Mouse (Mus musculus): Measurements from ENCODE around the gene Dcp1a. TPM values are rescaled to one million over a fixed set of nuclear protein-coding genes. Genes with fewer than 3 reads are reported as not detected.

Dcp1a gene
- polyA plus RNA-seq (2012; rRNA removed) = 22.3 and 27.5 TPM in 2 replicates

DNA sequence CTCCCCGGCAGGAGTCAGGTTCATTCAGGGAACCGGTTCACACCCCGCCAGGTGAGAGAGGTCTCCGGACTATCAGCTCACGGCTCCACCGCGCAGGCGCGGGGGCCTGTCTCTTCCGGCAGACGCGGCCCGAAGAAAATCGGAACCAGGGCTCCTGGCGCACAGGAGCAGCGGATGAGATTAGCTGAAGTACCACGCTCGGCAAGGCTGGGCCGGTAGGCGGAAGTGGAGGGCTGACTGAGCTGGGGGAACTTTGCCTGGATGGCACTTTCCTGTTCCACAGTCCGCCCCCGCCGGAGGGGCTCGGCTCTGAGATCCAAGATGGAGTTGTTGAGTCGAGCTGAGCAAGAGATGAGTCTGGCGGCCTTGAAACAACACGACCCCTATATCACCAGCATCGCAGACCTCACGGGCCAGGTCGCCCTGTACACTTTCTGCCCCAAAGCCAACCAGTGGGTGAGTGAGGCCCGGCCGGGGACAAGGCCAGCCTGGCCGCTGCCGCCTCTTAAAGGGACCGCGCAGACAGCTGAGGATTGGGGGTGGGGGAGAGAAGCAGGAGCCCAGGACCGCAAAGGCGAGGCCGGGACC lies at the start of gene Dcp1a:
Gene Dcp1a (plus strand): TSS at position 175 of the 588 bp plus-strand sequence.
- peak; percentile 92 to 98 for DNase-seq (ENCODE audit: extremely low spot score in 1 of 2, low spot score in 1 of 2)

DNA sequence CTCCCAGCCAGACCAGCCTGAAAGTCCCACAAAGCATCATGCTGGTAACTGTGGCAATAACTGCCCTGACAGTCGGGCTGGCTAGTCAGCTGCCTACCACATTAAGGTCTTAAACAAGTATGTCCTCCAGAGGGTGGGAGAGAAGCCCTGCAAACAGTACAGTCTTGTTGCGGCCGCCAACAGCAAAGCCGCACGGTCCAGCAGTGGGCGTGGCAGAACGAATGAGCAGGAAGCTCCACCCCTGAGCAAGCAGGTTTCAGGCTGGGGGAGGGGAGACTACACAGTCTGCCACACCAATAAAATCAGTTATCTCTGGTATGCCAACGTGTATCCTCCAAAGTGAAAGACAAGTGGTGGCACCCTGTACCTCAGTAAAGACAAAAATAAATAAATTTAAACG lies 49.7 kb upstream of the Dcp1a start:
- DNase-seq (ENCODE audit: extremely low spot score in 1 of 2, low spot score in 1 of 2) = no peak

DNA sequence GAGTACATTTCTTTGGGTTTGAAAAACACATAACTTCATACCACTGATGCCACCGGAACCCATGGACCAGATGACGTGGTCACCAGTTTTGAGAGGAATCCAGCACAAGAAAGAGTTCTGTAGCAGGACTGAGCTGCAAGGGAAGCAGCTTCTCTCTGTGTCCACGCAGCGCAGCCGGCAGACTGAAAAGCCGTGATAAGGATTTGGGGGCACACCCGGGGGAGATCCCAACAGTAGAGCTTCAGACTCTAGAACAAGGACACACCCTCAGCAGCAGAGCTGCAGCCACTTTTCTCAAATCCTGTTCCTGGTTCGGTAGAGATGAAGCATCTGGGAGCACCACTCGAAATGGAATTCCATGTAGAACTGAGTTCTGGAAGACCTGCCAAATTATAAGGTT lies 49.3 kb upstream of the Dcp1a start:
- no peak for DNase-seq (ENCODE audit: extremely low spot score in 1 of 2, low spot score in 1 of 2)

- DNase-seq (ENCODE audit: extremely low spot score in 1 of 2, low spot score in 1 of 2) = no peak
These were observed 48.9 kb upstream of the Dcp1a start for GRCm38 (mm10) chr14:30430446-30430845.

DNA sequence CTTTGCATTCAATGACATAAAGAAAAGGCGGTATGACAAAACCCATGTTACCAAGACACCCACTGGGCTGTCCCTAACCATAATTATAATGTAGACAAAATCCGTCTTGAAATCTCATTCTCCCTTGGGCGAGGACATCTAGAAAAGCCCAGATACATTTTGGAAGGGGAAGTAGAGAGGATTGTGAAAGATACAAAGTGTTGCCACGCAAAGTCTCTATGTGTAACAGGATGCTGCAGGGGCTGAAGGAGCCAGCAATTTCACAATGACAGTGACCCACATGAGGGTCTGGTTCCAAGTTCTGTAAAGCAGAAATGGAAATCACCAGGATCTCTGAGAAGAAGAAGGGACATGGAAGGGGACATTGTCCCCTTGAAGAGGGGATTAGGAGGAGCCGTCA lies 44.0 kb upstream of the Dcp1a start:
- no peak for DNase-seq (ENCODE audit: extremely low spot score in 1 of 2, low spot score in 1 of 2)

DNA sequence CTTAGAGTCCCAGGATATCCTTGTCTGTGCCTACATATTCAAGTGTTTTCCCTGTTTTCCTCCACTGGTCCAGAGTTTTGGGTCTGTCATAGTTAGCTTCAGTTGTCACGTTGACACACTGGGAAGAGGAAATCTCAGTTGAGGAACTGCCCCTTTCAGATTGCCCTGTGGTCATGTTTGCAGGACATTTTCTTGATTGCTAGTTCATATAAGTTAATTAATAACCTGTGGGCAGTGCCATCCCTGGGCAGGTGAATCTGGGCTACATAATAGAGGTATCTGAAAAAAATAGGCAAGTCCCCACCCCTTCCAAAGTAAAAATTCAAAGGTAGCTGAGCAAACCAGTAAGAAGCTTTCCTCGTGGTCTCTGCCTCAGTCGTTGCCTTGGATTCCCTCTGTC lies 39.4 kb upstream of the Dcp1a start:
- no peak for DNase-seq (ENCODE audit: extremely low spot score in 1 of 2, low spot score in 1 of 2)

DNA sequence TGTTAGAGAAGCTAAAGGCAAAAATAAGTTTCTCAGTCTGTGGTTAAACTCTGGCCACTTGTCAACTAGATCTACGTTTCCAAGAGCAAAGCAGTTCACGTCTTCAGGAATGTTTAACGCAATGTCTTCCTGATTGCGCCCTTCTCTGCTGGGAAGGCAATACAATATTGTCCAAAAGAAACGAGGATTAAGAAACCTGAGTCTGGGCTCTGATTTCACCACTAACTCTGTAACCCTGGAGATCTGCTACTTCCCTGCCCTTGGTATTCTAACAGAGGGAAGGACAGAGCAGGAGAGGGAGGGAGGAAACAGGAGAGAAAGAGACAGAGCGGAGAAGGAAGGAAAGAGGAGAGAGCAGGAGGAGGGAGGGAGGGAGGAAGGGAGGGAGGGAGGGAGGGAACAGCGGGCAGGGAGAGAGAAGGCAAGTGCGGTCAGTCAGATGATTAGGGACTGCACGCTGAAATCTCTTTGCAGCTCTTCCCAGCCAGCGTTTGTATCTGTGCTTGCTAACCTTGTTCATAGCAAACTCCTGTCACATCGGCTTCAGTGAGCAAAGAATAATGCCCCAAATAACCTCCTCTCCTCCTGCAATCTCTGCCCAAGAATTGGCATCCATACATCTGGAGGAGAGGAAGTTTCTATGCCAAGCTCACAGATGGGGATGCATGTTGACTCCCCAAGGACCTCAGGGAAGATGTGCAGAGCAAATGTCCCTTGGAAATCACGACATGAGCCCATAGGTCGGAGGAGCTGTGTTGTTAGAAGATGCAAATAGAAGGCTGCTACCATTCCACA lies 23.3 kb upstream of the Dcp1a start:
- DNase-seq (ENCODE audit: extremely low spot score in 1 of 2, low spot score in 1 of 2) = no peak

DNA sequence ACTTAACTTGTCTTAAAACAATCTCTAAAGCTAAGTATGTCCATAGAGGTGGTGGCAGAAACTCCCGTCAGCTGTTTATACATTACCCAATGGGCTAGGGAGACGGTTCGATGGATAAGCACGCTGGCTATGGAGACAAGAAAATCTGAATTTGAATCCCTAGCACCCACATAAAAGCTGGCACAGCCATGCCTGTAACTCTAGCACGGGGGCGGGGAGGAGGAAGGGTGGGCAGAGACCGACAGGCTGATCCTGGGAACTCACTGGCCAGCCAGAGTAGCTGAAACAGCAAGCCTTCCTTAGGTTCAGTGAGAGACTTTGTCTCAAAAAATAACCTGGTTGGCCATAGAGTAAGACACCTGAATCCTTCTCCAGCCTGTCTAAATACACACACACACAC lies 21.9 kb upstream of the Dcp1a start:
- peak; percentile 46 to 64 for DNase-seq (ENCODE audit: extremely low spot score in 1 of 2, low spot score in 1 of 2)

DNA sequence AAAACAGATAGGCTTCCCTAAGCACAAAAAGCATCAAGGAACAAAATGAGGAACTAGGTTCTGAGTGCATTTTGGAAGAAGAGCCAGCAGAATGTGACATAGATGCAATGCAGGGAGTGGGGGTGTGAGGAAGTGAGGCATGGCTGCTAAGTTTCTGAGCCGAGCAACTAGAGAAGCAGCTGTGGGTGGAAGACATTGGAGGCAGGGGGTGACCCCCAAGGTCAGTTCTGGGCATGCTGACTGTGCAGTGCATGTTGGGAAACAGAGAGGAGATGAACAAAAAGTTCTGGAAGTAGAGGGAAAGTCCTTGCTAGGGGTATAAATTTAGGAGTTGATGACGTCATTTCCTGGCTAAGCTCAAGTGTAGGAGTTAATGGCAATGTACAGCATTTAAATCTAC lies 21.4 kb upstream of the Dcp1a start:
- DNase-seq (ENCODE audit: extremely low spot score in 1 of 2, low spot score in 1 of 2) = peak; percentile 16 to 57

- DNase-seq (ENCODE audit: extremely low spot score in 1 of 2, low spot score in 1 of 2) = no peak
These were observed 20.5 kb upstream of the Dcp1a start for GRCm38 (mm10) chr14:30458820-30459219.

DNA sequence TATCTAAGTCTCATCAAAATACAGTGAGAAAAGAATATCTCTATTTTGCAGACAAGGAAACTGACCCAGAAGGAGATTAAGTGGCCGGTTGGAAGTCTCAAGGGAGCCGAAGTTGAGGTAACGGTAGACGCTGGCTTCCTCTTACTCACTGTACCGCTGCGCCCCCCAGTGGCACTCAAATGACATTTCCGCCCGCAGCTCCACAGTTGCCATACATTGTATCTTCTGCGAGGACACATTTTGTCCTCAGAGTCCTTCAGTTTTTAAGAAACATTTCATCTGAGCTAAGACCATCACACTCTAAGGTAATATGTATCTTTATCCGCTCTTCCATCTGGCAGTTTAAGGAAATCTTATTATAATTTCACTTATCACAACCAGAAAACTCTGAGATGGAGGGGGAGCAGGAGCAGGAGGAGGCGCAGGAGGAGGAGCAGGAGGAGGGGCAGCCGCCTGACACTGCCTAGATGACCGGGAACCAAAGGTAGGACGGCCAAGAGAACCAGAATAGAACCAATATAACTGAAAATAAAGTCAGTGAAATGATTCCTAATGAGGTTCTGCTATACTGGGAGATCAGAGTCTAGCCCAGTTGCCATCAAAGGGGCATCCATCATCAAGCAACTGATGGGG lies 19.3 kb upstream of the Dcp1a start:
- DNase-seq (ENCODE audit: extremely low spot score in 1 of 2, low spot score in 1 of 2) = peak; percentile 37 to 92

GRCm38 (mm10) chr14:30463312-30463711 lies 16.0 kb upstream of the Dcp1a start:
- peak in 1 of 2 experiments; percentile 27 for DNase-seq (ENCODE audit: extremely low spot score in 1 of 2, low spot score in 1 of 2)

DNA sequence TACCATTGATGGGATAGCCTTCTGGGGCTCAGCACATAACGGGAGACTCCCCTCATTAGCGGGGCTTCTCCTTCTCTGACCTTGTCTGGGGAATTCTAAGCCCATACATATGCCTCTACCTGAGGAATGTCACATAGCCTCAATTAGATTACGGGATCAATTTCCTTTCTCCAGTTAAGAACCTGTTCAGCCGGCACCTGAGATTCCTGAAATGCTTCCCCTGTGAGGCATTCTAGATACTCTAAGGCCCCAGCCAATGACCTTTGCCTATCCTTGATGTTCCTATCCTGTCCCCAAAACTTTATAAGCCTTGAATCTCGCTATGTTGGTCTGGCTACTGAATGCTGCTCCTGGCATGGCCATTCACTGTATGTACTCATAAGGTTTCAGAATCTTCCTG lies 5.7 kb upstream of the Dcp1a start:
- DNase-seq (ENCODE audit: extremely low spot score in 1 of 2, low spot score in 1 of 2) = no peak

DNA sequence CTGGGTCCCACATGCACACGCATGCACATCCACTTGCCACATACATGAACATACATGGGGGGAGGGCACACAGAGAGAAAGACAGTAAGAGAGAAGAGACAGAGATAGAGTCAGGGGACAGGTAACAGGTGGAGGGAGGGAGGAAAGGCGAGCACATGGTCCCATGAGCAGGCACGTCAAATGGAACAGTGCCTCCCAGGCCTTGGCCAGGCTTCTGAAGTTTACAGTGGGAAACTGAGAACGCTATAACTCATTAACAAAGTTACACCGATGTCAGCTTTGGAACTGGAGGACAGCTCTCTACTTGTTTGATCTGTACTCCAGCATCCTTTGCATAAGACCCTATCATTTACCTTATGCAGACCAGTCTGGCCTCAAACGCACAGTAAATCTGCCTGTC lies 4.9 kb upstream of the Dcp1a start:
- no peak for DNase-seq (ENCODE audit: extremely low spot score in 1 of 2, low spot score in 1 of 2)

- no peak for DNase-seq (ENCODE audit: extremely low spot score in 1 of 2, low spot score in 1 of 2)
These were observed 12.0 kb downstream of the Dcp1a start, which contains the start of gene Cacna1d for GRCm38 (mm10) chr14:30491342-30491741. TSS of gene Cacna1d (minus strand) at chr14:30491455.

DNA sequence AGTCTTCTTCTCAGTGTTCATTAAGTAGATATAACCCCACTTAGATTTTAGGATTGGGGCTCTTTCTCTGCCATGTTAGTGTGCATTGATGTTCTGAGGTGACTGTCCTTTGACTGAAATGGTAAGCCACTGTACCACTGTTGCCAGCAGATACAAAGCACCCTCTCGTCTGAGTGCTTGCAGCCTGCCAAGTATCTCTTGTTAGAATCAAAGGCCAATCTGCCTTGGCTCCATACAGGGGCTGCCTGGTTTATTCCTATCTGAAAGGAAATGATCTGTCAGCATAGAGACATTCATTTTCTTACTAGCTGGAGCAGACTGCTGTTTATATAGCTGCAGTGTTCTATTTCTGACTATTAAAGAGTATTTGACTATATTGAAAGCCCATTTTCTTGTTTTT lies 13.9 kb downstream of the Dcp1a start:
- DNase-seq (ENCODE audit: extremely low spot score in 1 of 2, low spot score in 1 of 2) = no peak

- no peak for DNase-seq (ENCODE audit: extremely low spot score in 1 of 2, low spot score in 1 of 2)
These were observed 15.7 kb downstream of the Dcp1a start for GRCm38 (mm10) chr14:30494998-30495397.

DNA sequence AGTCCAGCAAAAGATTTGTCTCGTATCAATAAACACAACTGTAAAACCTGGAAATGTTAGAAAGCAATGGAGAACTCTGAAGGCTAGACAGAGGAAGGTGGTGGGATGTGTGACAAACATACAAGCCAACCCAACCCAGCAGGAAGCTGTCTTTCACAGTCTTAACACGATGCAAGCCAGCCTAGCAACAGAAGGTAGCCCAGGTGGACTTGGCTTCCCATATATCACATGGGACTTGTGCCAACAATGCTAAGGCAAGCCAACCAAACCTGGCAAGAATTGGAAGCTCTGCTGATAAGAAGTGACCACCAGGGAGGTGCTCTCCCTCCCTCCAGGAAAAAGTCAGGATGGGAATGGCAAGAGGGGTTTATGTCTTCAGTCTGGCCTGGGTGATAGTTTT lies 18.9 kb downstream of the Dcp1a start:
- DNase-seq (ENCODE audit: extremely low spot score in 1 of 2, low spot score in 1 of 2) = no peak

GRCm38 (mm10) chr14:30504990-30505389 lies 25.7 kb downstream of the Dcp1a start:
- peak in 1 of 2 experiments; percentile 44 for DNase-seq (ENCODE audit: extremely low spot score in 1 of 2, low spot score in 1 of 2)

- DNase-seq (ENCODE audit: extremely low spot score in 1 of 2, low spot score in 1 of 2) = no peak
These were observed 31.0 kb downstream of the Dcp1a start for GRCm38 (mm10) chr14:30510214-30510763.

- DNase-seq (ENCODE audit: extremely low spot score in 1 of 2, low spot score in 1 of 2) = no peak
These were observed 33.6 kb downstream of the Dcp1a start for GRCm38 (mm10) chr14:30512896-30513295.
